Mouse (Mus musculus) hindbrain, embryonic 10.5 days (tissue): Measurements from ENCODE around the gene Clmn. TPM values are rescaled to one million over a fixed set of nuclear protein-coding genes. Genes with fewer than 3 reads are reported as not detected.

Experiments
- DNase-seq: peaks from one replicate; pipeline ENCODE4 v3.0.0-alpha.2; 2017; ENCODE audit warnings: low spot score
- H3K27ac ChIP-seq: fragments of 300-500 bp; sonication (generic); 2 replicates; pipeline ENCODE4 v1.5.1; 2016; ENCODE audit warnings: mild to moderate bottlenecking, moderate library complexity
- H3K27me3 ChIP-seq: fragments of 300-500 bp; sonication (generic); 2 replicates; pipeline ENCODE4 v1.6.1; 2016; ENCODE audit warnings: mild to moderate bottlenecking; ENCODE audit not compliant: poor library complexity, insufficient read depth, severe bottlenecking
- H3K36me3 ChIP-seq: fragments of 300-500 bp; sonication (generic); 2 replicates; pipeline ENCODE4 v1.6.1; 2016; ENCODE audit warnings: mild to moderate bottlenecking, moderate library complexity
- H3K4me1 ChIP-seq: fragments of 300-500 bp; sonication (generic); replicated peaks from 2 replicates; pipeline ENCODE4 v1.6.1; 2016; ENCODE audit warnings: mild to moderate bottlenecking
- H3K4me3 ChIP-seq: fragments of 300-500 bp; sonication (generic); 2 replicates; pipeline ENCODE4 v1.5.1; 2016; ENCODE audit warnings: mild to moderate bottlenecking, moderate library complexity
- H3K9me3 ChIP-seq: fragments of 300-500 bp; sonication (generic); 2 replicates; pipeline ENCODE4 v1.6.1; 2016; ENCODE audit warnings: mild to moderate bottlenecking, moderate library complexity
- WGBS: fragments of 180-500 bp; shearing (Covaris S2); methylation state at CpG from one replicate; pipeline ENCODE4 v1.1.7; 2016; 5-methylcytosine and 5-hydroxymethylcytosine counted together
- polyA plus RNA-seq: library from polyadenylated mRNA; unstranded; fragments of >200 nt; fragmentation: Nextera tagmentation; extraction: Ambion mirVana; gene quantifications from 2 replicates; pipeline ENCODE4 v1.2.1, GENCODE M21; 2016

Clmn gene
- polyA plus RNA-seq, 1 experiment from 2014 or later = 2.7 TPM

- Histone ChIP-seq H3K4me3 (peak within 1 kb of the TSS; percentile 90), H3K4me1 (peaks cover 49% of the 10 kb centered on the region), H3K36me3 (peaks cover 17% of the 10 kb centered on the region), H3K9me3 (no peaks in the 10 kb centered on the region), H3K27ac (peak within 1 kb of the TSS; percentile 97), H3K27me3 (no peaks in the 10 kb centered on the region)
- DNase-seq = peak; percentile 97
- WGBS = under 1% methylated on average over 94 of the region's 94 CpGs
These were observed 112.8 kb downstream of the Clmn start, which contains the start of gene Dicer1 for GRCm38 (mm10) chr12:104751814-104752765. TSS of gene Dicer1 (minus strand) at chr12:104751952.

- peak; percentile 58 for DNase-seq
- peak overlapping the region; percentile 90 for H3K4me3 ChIP-seq
- 0% methylated on average over 52 of the region's 52 CpGs for WGBS
- H3K9me3 ChIP-seq = no peaks in the 10 kb centered on the region
- no peaks in the 10 kb centered on the region for H3K27me3 ChIP-seq
- peaks cover 18% of the 10 kb centered on the region for H3K36me3 ChIP-seq
- peak overlapping the region; percentile 97 for H3K27ac ChIP-seq
- peaks cover 49% of the 10 kb centered on the region for H3K4me1 ChIP-seq
These were observed 113.5 kb downstream of the Clmn start for GRCm38 (mm10) chr12:104751331-104751813.

- DNase-seq = no peak
- peaks cover 25% of the 10 kb centered on the region for H3K36me3 ChIP-seq
- no peak overlapping the region for H3K4me3 ChIP-seq
- no peaks in the 10 kb centered on the region for H3K27me3 ChIP-seq
- H3K27ac ChIP-seq = no peak overlapping the region
- H3K4me1 ChIP-seq = peaks cover 57% of the 10 kb centered on the region
- H3K9me3 ChIP-seq = no peaks in the 10 kb centered on the region
- WGBS = 97% methylated on average over 2 of the region's 2 CpGs
These were observed 115.9 kb downstream of the Clmn start for GRCm38 (mm10) chr12:104748946-104749345.

- Histone ChIP-seq H3K9me3 (no peaks in the 10 kb centered on the region), H3K4me3 (no peak overlapping the region), H3K36me3 (peaks cover 25% of the 10 kb centered on the region), H3K4me1 (peaks cover 62% of the 10 kb centered on the region), H3K27me3 (no peaks in the 10 kb centered on the region), H3K27ac (no peak overlapping the region)
- 90% methylated on average over 5 of the region's 5 CpGs for WGBS
- no peak for DNase-seq
These were observed 117.6 kb downstream of the Clmn start for GRCm38 (mm10) chr12:104747252-104747651.

- H3K4me3 ChIP-seq = no peak overlapping the region
- H3K36me3 ChIP-seq = peaks cover 25% of the 10 kb centered on the region
- no peak for DNase-seq
- no peaks in the 10 kb centered on the region for H3K27me3 ChIP-seq
- H3K9me3 ChIP-seq = no peaks in the 10 kb centered on the region
- no peak overlapping the region for H3K27ac ChIP-seq
- H3K4me1 ChIP-seq = peaks cover 67% of the 10 kb centered on the region
- 93% methylated on average over 2 of the region's 2 CpGs for WGBS
These were observed 118.3 kb downstream of the Clmn start for GRCm38 (mm10) chr12:104746601-104747000.

- Histone ChIP-seq H3K36me3 (peaks cover 12% of the 10 kb centered on the region; the same call in 1 of the 2 replicates), H3K27ac (no peak overlapping the region), H3K4me1 (peaks cover 66% of the 10 kb centered on the region), H3K27me3 (no peaks in the 10 kb centered on the region), H3K4me3 (no peak overlapping the region), H3K9me3 (no peaks in the 10 kb centered on the region)
- WGBS = 76% methylated on average over 4 of the region's 4 CpGs
- DNase-seq = no peak
These were observed 121.2 kb downstream of the Clmn start for GRCm38 (mm10) chr12:104743687-104744086.

- no peak overlapping the region for H3K27ac ChIP-seq
- 83% methylated on average over 6 of the region's 6 CpGs for WGBS
These were observed 122.6 kb downstream of the Clmn start for GRCm38 (mm10) chr12:104742247-104742646.

GRCm38 (mm10) chr12:104740841-104741787 lies 123.8 kb downstream of the Clmn start:
- Histone ChIP-seq H3K27ac (no peak overlapping the region), H3K9me3 (no peaks in the 10 kb centered on the region), H3K4me3 (no peak overlapping the region), H3K27me3 (no peaks in the 10 kb centered on the region), H3K4me1 (peaks cover 76% of the 10 kb centered on the region), H3K36me3 (peaks cover 14% of the 10 kb centered on the region)
- WGBS = 82% methylated on average over 12 of the region's 12 CpGs
- DNase-seq = no peak

More at GRCm38 (mm10) chr12:104742247-104742646, 122.6 kb downstream of the Clmn start:
- H3K36me3 ChIP-seq = peaks cover 18% of the 10 kb centered on the region
- no peaks in the 10 kb centered on the region for H3K9me3 ChIP-seq
- H3K4me3 ChIP-seq = no peak overlapping the region
- H3K4me1 ChIP-seq = peaks cover 66% of the 10 kb centered on the region
- H3K27me3 ChIP-seq = no peaks in the 10 kb centered on the region
- no peak for DNase-seq

- DNase-seq = no peak
- Histone ChIP-seq H3K9me3 (no peaks in the 10 kb centered on the region), H3K4me1 (peaks cover 89% of the 10 kb centered on the region), H3K27ac (no peak overlapping the region; the same call in 1 of the 2 replicates), H3K36me3 (peaks cover 17% of the 10 kb centered on the region), H3K27me3 (0 out of 2 replicates have a peak, but pooled peaks cover 6% of the 10 kb centered on the region), H3K4me3 (no peak overlapping the region)
- 76% methylated on average over 3 of the region's 3 CpGs for WGBS
These were observed 125.9 kb downstream of the Clmn start for GRCm38 (mm10) chr12:104738931-104739330.

GRCm38 (mm10) chr12:104738446-104738845 lies 126.4 kb downstream of the Clmn start:
- 72% methylated on average over 9 of the region's 9 CpGs for WGBS
- Histone ChIP-seq H3K27me3 (0 out of 2 replicates have a peak, but pooled peaks cover 6% of the 10 kb centered on the region), H3K4me1 (peaks cover 89% of the 10 kb centered on the region), H3K4me3 (no peak overlapping the region), H3K9me3 (no peaks in the 10 kb centered on the region), H3K27ac (no peak overlapping the region), H3K36me3 (peaks cover 17% of the 10 kb centered on the region)
- no peak for DNase-seq

- DNase-seq = no peak
- Histone ChIP-seq H3K4me1 (peaks cover 89% of the 10 kb centered on the region), H3K9me3 (no peaks in the 10 kb centered on the region), H3K4me3 (no peak overlapping the region), H3K27ac (no peak overlapping the region), H3K27me3 (peaks cover 6% of the 10 kb centered on the region; the same call in 1 of the 2 replicates), H3K36me3 (peaks cover 25% of the 10 kb centered on the region)
- WGBS = 76% methylated on average over 10 of the region's 10 CpGs
These were observed 127.2 kb downstream of the Clmn start for GRCm38 (mm10) chr12:104737666-104738065.

- Histone ChIP-seq H3K9me3 (no peaks in the 10 kb centered on the region), H3K4me1 (peaks cover 93% of the 10 kb centered on the region), H3K36me3 (peaks cover 32% of the 10 kb centered on the region), H3K4me3 (no peak overlapping the region), H3K27ac (no peak overlapping the region), H3K27me3 (peaks cover 7% of the 10 kb centered on the region; the same call in 1 of the 2 replicates)
- no peak for DNase-seq
- WGBS = 45% methylated on average over 3 of the region's 3 CpGs
These were observed 128.9 kb downstream of the Clmn start for GRCm38 (mm10) chr12:104735993-104736395.
